Mouse (Mus musculus): Measurements from ENCODE around the gene Fam166a. TPM values are rescaled to one million over a fixed set of nuclear protein-coding genes. Genes with fewer than 3 reads are reported as not detected.

Fam166a gene
- polyA plus RNA-seq, 2 experiments from 2014 or later = not detected

DNA sequence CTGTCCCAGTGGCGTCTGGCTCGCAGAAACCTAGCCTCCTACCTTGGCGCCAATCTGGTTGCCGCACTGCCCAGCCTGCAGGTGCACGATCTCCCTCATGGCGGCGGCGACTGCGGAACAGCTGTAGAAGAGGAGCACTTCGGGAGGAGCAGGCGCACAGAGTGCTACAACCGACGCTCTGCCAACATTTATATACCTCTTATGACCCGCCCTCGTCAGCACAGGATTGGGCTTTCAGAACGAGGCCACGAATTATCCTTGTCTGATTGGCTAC lies 5.9 kb downstream of the Fam166a start, which contains the start of gene Tubb4b:
Tubb4b (minus strand) TSS at position 211 of the 274 bp plus-strand sequence.
- no peak for ATAC-seq

DNA sequence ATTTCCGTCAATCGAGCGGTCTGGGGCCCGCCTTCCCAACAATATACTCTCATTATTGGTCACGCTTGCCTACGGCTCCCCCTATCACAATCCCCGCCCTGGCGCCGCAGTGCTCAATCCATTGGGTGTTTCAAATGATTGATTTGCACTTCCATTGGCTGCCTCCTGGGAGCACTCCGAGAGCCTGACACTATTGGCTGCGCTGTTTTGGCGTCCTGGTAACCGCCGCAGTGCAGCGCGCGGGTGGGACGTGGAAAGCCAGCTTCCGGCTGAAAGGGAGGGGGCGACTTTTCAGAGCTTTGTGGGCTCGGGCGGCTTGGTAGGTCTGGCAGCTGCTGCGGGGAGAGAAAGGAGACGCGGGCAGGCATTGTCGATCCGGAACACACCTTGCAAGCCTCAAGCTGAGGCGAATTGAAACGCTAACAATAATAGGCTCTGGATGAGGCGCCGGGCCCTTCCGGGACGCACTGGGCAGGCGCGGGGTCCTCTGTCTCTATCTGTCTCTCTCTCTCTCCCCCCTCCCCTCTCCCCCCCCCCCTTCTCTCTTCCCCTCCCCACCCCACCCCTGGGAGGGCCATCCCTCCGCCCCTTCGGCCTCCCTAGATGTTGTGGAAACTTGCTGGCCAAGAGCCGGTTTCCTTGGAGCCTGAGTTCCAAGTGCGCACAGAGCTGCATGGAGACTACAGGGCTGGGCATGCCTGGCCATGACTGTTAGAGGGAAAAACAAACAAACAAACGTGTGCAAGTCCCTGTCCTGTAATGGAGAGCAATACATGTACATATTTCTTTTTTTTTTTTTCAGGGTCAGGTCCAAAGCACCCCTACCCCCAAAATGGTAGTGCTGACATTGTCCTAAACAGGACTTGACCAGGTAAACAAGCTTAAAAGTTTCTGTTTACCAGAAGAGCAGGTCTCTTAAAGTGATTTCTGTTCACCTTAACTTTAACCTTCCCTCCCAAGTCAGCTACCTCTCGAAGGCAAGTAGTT lies 6.5 kb downstream of the Fam166a start:
- ATAC-seq = peak; percentile 87

DNA sequence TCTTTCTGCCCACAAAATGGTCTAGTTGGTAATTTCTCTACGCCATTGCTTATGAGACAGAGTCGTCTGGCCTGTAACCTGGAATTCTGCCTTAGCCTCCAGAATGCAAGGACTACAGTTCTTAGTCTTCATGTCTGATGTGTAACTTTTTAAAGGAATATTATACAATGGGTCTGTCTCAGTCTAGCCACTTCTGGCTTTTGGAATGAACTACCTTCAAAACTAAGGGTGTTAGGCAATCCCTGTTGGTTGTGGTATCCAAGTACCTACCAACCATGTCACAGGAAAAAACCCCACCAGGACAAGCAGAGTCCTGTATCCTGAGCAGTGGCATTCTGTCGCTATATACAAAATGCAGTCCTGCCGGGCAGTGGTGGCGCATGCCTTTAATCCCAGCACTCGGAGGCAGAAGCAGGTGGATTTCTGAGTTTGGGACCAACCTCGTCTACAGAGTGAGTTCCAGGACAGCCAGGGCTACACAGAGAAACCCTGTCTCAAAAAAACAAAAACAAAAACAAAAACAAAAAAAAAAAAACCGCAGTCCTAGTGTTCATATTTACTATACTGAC lies 7.3 kb downstream of the Fam166a start:
- no peak for ATAC-seq

DNA sequence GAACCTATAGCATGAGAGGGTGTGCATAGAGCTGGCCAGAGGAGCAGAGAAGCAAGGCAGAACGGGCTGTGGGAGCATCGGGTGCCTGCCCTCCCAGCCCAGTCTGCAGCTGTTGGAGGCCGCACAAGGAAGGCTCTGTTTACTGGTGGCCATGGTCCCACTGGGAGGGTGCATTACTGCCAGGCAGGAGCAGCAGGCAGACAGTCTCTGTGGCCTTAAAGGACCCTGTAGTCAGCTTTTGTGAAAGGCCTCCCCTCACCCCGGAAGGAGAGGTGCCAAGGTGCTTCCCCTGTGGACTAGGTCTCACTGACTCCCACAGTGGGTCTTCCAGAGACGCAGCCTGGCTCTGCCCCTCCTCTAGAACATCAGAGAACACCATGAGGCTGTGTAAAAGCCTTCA lies 8.3 kb downstream of the Fam166a start:
- ATAC-seq = no peak

DNA sequence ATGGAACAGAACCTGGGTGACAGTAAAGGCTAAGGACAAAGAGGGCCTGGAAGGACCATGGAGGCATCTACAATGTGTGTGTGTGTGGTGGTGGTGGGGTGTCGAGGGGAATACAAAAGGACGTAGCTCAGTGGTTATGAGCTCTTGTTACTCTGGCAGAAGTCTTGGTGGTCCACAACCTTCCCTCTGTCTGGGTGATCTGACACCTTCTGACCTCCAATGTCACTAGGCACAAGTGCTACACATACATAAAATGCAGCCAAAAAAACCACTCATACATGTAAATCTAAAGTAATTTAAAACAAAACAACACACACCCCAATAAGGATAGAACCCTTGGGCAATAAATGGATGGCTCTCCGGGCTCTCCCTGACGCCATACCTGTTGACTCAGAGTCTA lies 8.9 kb downstream of the Fam166a start:
- no peak for ATAC-seq

DNA sequence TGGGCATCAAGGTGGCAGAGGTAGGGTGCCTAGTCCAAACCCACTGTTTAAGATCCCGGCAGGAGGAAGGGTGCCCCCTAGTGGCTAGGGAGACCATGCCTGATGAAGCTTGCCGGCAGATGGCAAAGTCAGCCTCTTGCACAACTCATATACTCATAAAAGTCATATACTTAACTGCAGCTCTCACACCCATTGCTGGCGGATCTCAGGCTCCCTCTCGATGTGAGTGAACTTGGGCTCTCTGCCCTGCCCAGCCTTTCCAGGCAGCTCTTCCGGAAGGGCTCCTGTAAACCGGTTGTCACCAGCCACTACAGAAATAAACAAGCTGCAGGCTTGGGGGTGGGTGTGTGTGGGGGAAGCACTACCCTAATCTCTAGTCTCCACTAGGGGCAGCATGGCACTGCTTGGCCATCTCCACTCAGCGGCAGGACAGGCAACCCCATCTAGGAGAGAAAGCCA lies 9.9 kb downstream of the Fam166a start:
- ATAC-seq = peak; percentile 41

DNA sequence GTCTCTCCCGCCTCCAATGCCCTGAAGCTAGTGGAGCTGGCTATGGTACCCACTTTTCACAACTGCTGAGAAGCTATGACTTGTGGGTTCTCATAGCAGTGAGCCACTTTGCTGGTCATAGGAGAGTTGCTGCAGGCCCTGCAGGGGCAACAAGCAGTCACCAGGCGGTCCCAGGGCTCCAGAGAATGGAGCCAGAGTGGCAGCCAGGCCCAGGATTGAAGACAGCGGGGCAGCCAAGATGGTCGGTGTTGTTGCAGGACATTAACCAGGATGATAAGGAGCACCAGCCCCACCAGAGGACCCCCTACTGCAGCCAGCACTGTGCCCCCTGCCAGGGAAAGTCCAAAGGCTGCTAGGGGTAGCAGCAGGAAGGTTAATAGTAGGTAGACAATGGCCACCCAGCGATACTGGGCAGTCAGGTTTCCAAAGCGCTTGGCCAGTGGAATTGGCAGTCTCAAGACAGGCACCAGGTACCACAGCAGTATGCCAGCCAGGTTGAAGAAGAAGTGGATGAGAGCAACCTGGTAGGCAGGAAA lies 10.5 kb downstream of the Fam166a start:
- ATAC-seq = no peak

DNA sequence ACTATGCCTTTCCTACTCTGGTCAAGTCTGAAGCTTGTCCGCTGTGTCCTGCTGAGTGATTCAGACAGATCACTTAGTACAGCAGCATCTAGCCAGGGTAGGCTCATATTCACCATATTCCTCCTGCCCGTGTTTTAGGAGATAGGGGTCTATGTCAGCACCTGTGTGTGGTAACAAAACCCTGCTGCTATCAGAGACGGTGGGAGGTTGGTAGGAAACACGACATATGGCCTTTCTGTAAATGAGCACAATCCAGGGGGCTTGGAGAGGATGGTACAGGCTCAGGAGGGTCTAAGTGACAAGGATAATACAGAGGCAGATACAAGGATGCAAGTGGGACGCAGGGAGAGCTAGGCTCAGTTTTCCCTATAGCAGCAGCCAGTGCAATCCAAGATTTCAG lies 11.0 kb downstream of the Fam166a start:
- no peak for ATAC-seq

DNA sequence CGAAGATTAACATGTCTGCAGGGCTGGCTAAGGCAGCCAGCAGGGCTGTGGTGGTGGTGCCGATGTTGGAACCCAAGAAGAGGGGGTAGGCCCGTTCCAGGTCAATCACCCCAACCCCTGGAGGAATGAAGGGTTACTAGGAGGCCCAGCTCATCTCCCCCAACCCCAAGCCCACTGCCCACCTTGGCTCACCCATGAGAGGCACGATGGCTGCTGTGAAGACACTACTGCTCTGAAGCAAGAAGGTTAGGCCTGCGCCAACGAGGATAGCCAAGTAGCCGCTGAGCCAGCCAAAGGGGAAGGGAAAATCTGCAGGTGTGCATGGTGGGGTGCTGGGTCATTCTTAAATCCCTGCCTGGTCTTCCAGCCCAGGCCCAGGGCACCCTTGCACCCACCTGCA lies 12.0 kb downstream of the Fam166a start:
- no peak for ATAC-seq

DNA sequence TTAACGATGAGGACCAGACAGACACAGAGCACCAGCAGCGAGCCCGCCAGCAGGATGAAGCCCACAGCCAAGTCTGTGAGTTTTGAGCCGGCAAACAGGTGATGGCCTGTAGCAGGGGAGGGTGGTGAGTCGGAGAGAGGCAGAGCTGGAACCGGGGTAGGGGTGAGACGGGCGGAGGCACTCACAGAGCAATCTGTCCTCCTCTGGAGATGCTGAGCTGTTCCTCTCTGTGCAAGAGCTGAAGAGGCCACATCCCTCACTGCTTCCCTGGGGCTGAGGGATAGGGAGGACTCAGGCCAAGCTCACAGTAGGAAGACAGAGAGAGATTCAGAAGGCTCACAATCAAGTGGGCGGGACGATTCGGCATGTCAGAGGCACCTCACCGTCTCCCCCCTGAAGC lies 12.5 kb downstream of the Fam166a start:
- ATAC-seq = no peak

DNA sequence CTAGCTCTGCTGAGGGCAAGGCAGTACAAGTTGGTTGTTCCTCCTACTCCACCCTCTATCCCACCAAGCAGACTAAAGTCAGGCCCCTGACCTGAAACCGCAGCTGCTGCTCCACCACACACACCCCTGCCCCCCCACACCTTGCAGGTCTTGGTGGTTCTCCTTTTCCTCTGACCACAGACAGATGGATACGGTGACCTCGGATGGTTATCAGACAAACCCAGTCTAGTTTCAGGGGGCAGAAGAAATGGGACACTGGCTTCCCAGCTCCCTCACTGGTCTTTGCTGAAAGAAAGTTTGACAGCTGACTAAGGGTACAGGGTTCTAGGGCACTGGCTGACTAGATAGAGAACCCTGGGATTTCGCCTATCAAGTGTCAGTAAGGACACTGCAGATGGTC lies 14.9 kb downstream of the Fam166a start:
- ATAC-seq = no peak

DNA sequence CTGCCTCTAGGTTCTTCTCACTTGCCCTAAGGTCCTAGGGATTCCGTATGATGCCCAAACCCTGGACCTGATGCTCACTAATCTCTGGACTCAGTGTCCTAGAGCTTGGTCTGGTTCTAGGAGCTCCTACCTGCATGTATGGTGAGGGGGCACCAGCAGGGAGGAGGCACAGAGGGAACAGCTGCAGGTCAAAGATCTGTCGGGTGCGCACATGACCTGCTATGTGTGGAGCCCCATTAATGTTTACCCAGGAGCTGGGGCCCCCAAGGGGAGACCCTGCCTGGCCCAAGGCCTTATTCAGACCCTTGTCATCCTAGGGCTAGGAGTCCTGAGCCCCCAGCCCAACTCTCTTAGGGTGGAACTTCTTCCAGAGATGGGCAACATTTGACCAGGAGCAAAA lies 15.5 kb downstream of the Fam166a start, which contains the start of gene Slc34a3:
Slc34a3 (minus strand) TSS at position 315 of the 400 bp plus-strand sequence.
- ATAC-seq = no peak

DNA sequence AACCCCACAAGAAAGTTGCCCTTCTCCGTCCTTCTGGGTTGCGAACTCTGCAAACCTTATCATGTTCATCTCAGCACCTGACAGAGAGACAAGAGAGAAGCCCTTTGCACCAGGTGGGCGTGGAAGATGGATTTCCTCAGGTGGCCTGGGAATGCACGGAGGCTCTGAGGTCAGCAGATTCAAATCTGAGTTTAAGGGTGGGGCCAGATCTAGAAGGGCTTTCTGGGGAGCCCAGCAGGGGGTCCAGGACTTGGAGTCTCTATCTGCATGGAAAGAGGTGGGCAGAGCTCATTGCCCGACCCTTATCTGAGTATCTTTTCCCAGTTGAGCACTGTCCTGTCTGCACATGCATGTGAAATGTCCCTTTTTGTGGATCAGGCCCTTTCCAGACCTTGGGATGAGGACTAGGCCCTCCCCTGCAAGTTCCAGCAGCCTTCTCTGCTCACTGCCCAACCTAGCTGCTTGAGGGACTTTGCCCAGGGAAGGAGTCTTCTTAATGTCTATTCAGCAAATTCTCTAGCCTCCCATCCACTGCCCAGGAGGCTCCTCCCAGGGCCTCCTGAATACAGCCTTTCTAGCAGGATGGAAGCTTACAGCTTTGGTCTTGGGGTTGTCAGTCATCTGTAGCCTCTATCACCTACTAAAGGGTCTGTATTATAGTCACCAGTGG lies 16.1 kb downstream of the Fam166a start:
- ATAC-seq = no peak

DNA sequence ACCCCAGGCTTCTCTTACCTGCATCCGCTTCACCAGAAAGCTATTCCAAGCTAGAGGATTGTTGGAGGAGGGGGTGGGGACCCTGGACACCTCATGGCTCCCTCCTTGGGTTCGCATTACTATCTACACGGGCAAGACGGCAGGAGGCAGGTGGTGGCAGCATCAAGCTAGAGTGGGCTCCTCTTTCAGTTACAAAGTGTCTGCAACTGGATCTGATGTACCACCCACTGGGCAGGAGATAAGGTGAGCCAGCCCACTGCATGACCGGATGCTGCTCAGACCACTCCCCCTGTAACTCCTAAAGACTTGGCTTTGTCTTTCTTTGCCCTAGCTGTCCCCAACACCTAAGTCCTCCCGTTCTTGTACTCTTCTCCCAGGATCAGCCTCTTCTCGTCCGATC lies 18.1 kb downstream of the Fam166a start, which contains the start of gene Rnf224:
Rnf224 (minus strand) TSS at position 174 of the 400 bp plus-strand sequence.
- ATAC-seq = no peak

DNA sequence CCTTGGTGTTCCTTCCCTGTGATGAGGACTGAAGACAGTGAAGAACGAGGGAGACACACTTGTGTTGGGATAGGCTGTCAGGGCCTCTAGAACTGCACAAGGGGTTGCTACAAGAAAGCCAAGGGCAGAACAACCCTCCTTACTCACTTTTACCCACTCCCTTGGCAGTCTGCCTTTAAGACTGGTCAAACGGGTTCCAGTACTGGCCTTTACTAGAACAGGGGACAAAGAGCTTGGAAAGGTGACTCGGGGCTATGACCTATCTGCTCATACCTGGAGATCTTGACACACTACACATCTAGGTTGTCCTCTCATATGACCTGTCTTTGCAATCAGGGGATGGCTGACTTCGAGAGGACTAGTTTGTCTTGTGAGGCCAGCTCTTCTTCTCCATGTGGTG lies 19.0 kb downstream of the Fam166a start:
- ATAC-seq = no peak

DNA sequence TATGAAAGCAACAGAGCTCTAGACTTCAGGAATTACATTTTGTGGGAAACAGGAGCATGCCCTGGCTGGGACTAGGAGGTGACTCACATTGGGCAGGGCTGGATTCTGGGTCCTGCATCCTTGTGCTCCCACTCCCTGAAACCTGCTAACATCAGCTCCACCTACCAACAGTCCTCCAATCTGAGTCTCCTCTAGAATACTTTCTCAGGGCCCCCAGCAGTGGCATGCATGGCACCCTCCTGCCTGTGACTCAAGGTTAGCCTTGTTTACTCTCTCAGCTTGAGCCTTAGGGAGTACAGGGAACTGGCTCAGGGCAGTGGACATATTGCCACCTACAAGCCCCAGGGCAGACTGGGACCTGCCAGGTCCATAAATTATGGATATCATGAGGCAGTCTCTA lies 19.6 kb downstream of the Fam166a start:
- no peak for ATAC-seq

DNA sequence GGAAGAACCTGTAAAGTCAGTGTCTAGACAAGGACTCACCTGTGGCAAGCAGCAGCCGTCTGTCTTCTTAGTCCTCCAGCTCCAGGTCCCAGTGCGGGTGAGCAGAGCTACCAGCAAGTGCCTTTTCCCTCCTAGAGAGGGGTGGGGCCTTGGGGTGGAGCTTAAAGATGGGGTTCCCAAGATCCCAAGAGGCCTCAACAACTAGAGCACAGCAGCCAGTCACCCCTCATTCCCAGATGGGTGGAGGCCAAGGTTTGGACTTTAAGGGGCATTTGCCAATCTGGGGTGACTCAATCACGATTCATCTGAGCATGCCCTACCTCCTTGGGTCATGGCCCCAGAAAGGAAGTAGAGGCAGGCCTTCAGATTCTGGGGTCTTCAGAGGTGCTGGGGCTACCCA lies 21.2 kb downstream of the Fam166a start:
- no peak for ATAC-seq

DNA sequence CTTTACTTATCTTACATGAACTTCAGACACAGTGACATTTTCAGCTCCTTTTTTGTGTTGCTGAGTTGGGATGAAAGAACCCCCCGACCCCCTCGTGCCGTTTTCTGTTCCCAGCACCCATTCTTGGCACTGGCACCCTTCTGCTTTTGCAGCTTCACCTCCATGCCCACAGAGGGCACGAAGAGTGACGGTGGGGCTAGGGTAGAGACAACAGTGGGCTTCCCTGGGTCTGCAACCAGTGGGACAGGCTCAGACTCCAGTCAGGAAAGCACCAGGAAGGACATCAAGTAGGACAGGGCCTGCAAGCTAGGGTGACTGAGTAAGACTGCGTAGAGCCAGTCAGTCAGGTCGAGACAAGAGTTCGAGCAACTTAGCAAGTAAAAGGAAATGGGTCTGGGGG lies 21.8 kb downstream of the Fam166a start:
- ATAC-seq = no peak

DNA sequence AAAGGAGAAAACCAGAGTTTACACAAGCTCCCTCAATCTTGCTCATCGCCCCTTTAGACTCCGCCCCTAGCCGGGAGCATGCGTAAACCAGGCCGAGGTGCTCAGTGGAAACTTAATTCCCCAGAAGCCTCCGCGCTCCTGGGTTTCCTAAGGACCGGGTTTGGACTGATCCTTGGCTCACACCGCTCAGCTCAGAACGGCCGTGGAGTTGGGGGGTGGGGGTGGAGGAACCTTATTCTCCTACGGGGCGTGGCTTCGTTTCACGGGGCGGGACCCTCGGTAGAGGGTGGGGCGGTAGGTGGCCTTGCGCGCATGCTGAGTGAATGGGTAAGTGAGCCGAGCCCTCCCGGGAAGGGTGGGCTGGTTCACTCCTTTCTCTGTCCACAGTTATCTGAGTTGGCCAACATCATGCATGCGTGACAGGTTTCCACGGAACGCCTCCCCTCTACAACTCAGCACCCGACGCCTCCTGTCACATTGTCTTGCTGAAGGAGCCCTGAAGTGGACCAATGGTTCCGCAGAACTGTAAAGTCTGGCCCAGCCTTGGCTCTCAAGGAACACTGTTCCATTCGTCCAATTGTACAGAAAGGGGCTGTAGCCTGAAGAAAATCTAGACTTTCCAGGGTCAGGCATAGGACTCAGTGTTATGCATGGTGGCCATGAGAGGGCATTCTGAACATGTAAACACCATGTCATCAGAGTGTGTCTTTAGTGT lies 22.3 kb downstream of the Fam166a start:
- peak; percentile 33 for ATAC-seq

DNA sequence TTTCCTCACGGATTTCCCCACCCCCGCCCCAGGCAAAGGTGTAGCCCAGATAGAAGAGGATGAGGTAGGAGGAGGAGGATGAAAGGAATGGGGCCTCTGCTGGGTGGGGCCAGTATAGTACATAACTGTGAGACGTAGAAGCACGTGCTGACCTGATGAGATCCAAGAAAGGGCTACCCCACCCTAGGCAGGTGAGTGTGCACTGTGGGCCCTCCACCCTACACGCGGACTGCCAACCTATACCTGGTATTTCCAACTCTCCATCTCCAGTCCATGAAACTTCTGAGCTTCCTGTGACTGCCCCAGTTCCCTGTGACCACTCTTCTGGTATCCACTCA lies 22.9 kb downstream of the Fam166a start:
- peak; percentile 42 for ATAC-seq

DNA sequence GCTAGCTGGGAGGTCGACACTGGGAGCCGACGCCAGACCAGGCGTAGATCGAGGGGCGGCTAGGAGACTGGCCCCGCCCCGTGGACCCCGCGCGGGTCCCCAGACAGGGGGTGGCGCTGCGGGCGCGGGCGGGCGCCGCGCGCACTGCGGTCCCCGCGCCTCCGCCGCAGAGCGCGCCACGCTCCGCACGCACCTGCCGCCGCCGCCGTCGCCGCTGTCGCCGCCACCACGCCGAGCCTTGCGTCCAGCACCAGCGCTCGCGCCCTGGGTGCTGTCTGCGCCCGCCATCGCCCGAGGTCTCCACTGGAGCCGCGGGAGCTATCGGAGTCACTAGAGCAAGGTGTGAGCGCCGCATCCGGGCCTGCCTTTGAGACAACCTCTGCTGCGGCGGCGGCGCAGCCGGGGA lies 23.6 kb downstream of the Fam166a start, which contains the start of the genes Rnf208 and Cysrt1:
Rnf208 (plus strand) TSS at position 155 of the 406 bp plus-strand sequence.
Cysrt1 (minus strand) TSS at position 352 of the 406 bp plus-strand sequence.
- peak; percentile 67 for ATAC-seq

DNA sequence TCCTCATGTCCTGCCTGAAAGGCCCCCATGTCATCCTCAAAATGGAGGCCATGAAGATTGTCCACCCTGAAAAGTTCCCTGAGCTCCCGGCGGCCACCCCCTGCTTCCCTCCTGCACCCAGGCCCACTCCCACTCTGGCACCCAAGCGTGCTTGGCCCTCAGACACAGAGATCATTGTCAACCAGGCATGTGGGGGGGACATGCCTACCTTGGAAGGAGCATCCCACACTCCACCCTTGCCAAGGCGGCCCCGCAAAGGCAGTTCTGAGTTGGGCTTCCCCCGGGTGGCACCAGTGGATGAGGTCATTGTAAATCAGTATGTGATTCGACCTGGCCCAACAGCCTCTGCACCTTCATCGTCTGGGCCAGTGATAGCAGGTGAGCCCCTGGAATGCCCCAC lies 24.8 kb downstream of the Fam166a start:
- no peak for ATAC-seq
